Mouse (Mus musculus) ES-Bruce4 (cell line): ENCODE measurements around the gene Ror2. TPM values are rescaled to one million over a fixed set of nuclear protein-coding genes. Genes with fewer than 3 reads are reported as not detected.

Experiments
- H3K27ac ChIP-seq: 2 replicates; pipeline ENCODE4 v1.5.1; 2012; ENCODE audit warnings: low read length, inconsistent platforms; ENCODE audit not compliant: insufficient read depth
- H3K27me3 ChIP-seq: 2 replicates; pipeline ENCODE4 v1.6.1; 2012; ENCODE audit warnings: mild to moderate bottlenecking, low read length, inconsistent platforms; ENCODE audit not compliant: control insufficient read depth, poor library complexity, insufficient read depth, severe bottlenecking
- H3K36me3 ChIP-seq: 2 replicates; pipeline ENCODE4 v1.6.1; 2012; ENCODE audit warnings: inconsistent platforms, mild to moderate bottlenecking, low read length, moderate library complexity; ENCODE audit not compliant: control insufficient read depth, poor library complexity, insufficient read depth, severe bottlenecking
- H3K4me1 ChIP-seq: one replicate; pipeline ENCODE4 v1.8.1; 2011; ENCODE audit warnings: low read length; ENCODE audit not compliant: control insufficient read depth, insufficient read depth
- H3K4me3 ChIP-seq: 2 replicates; pipeline ENCODE4 v1.5.1; 2011; ENCODE audit warnings: low read depth, mild to moderate bottlenecking, low read length
- H3K9ac ChIP-seq: 2 replicates; pipeline ENCODE4 v1.6.1; 2012; ENCODE audit warnings: low read depth, mild to moderate bottlenecking, inconsistent platforms; ENCODE audit not compliant: poor library complexity, severe bottlenecking
- H3K9me3 ChIP-seq: replicated peaks from 2 replicates; pipeline ENCODE4 v1.6.1; 2012; ENCODE audit warnings: mild to moderate bottlenecking, low read length, inconsistent platforms; ENCODE audit not compliant: control insufficient read depth, poor library complexity, insufficient read depth, severe bottlenecking
- CTCF ChIP-seq: IDR thresholded peaks from one replicate; pipeline ENCODE4 v1.8.1; 2011; ENCODE audit warnings: low read depth, low read length
- EP300 ChIP-seq: IDR thresholded peaks from 2 replicates; pipeline ENCODE4 v1.6.1; 2011; ENCODE audit warnings: low read depth, low read length; ENCODE audit not compliant: insufficient read depth
- POLR2A ChIP-seq: IDR thresholded peaks from one replicate; pipeline ENCODE4 v1.8.1; 2011; ENCODE audit warnings: low read length; ENCODE audit not compliant: insufficient read depth
- polyA plus RNA-seq: library from polyadenylated mRNA; stranded (reverse); fragments of >200 nt; gene quantifications from 2 replicates; pipeline ENCODE4 v1.2.4, GENCODE M21; 2011; ENCODE audit warnings: low read depth; ENCODE audit not compliant: missing spikeins, insufficient read depth, insufficient read length

Gene Ror2
- polyA plus RNA-seq, 1 experiment = 23.6 TPM

- peaks cover 2% of the 10 kb centered on the region for H3K4me1 ChIP-seq
- H3K4me3 ChIP-seq = no peak overlapping the region
- no peak overlapping the region for H3K27ac ChIP-seq
- no peaks in the 10 kb centered on the region for H3K36me3 ChIP-seq
- no peak overlapping the region for H3K9ac ChIP-seq
- H3K27me3 ChIP-seq = no peaks in the 10 kb centered on the region
- TF ChIP-seq EP300 (no peak), POLR2A (no peak)
- H3K9me3 ChIP-seq = no peaks in the 10 kb centered on the region
Measured at GRCm38 (mm10) chr13:53262509-53263250, 23.2 kb downstream of the Ror2 start.

DNA sequence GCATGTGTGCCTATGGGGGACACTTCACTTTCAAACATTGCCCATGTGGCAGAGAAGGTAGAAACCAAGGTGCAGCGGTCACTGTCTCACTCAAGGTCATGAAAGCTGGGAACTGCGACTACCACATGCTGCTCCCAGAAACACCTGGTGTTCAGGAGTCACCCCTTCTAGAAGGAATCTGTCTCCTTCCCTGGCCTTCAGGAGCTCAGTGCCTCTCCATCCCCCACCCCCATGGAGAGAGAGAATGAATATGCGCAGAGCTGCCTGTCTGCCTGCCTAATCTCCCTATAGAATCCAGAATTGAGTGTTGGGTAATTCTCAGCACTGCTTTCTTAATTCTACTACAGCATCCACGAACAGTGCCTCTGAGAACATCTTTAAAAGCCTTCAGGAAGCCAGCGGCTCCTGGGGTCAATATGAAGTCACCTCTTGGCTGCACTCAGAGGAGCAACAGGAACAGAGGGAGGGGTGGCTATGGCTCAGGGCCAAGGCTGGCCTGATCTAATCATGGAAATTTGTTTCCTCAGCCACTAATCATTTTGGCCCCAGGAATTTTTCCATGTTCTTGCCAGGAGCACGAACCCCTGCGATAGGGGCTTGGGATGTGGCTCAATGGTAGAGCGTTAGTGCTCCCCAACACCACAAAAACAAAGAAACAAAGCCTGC is 24.7 kb downstream of the Ror2 start:
- H3K4me3 ChIP-seq = no peak overlapping the region
- no peak overlapping the region for H3K9ac ChIP-seq
- H3K27me3 ChIP-seq = no peaks in the 10 kb centered on the region
- TF ChIP-seq CTCF (no peak), POLR2A (no peak), EP300 (no peak)
- H3K27ac ChIP-seq = no peak overlapping the region
- H3K4me1 ChIP-seq = peaks cover 2% of the 10 kb centered on the region
- no peaks in the 10 kb centered on the region for H3K36me3 ChIP-seq
- no peaks in the 10 kb centered on the region for H3K9me3 ChIP-seq

- H3K9me3 ChIP-seq = no peaks in the 10 kb centered on the region
- H3K4me3 ChIP-seq = no peak overlapping the region
- no peak for TF ChIP-seq CTCF
- no peak for TF ChIP-seq EP300
- no peak for TF ChIP-seq POLR2A
- H3K9ac ChIP-seq = no peak overlapping the region
- H3K27me3 ChIP-seq = no peaks in the 10 kb centered on the region
- no peaks in the 10 kb centered on the region for H3K36me3 ChIP-seq
- H3K27ac ChIP-seq = no peak overlapping the region
- peaks cover 2% of the 10 kb centered on the region for H3K4me1 ChIP-seq
Measured at GRCm38 (mm10) chr13:53258943-53259342, 27.0 kb downstream of the Ror2 start.

- TF ChIP-seq POLR2A = no peak
- no peak for TF ChIP-seq CTCF
- no peak for TF ChIP-seq EP300
- Histone ChIP-seq H3K36me3 (no peaks in the 10 kb centered on the region), H3K4me3 (no peak overlapping the region), H3K27ac (no peak overlapping the region), H3K27me3 (no peaks in the 10 kb centered on the region), H3K9ac (no peak overlapping the region), H3K9me3 (no peaks in the 10 kb centered on the region), H3K4me1 (peaks cover 2% of the 10 kb centered on the region)
Measured at GRCm38 (mm10) chr13:53258497-53258896, 27.4 kb downstream of the Ror2 start.

DNA sequence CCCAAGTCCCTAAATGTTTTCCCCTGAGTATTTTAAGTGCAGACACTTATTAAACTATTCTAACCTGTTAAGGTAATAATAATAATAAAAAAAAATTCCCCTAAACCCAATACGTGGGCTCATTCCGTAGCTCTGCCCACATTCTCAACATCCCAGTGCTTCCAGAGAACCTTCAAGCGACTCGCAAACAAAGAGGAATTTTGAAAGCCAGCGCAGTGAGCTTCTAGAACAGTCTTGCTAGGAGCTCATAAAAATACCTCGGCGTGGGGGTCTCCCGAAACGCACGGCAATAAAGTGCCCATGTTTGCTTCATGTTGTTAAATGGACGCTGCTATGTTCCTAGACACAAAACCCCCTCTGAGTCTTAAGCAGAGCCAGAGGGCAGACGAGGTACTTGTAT is 32.7 kb downstream of the Ror2 start:
- Histone ChIP-seq H3K36me3 (no peaks in the 10 kb centered on the region), H3K9ac (no peak overlapping the region), H3K4me1 (no peaks in the 10 kb centered on the region), H3K27ac (no peak overlapping the region), H3K9me3 (no peaks in the 10 kb centered on the region), H3K4me3 (no peak overlapping the region), H3K27me3 (no peaks in the 10 kb centered on the region)
- TF ChIP-seq EP300 (no peak), CTCF (no peak), POLR2A (no peak)

- TF ChIP-seq EP300 (no peak), CTCF (no peak), POLR2A (no peak)
- H3K4me1 ChIP-seq = no peaks in the 10 kb centered on the region
- no peak overlapping the region for H3K27ac ChIP-seq
- no peaks in the 10 kb centered on the region for H3K36me3 ChIP-seq
- no peaks in the 10 kb centered on the region for H3K9me3 ChIP-seq
- H3K9ac ChIP-seq = no peak overlapping the region
- no peak overlapping the region for H3K4me3 ChIP-seq
- no peaks in the 10 kb centered on the region for H3K27me3 ChIP-seq
Measured at GRCm38 (mm10) chr13:53248586-53249401, 37.1 kb downstream of the Ror2 start.
